Mouse (Mus musculus) hindbrain, postnatal 0 days (tissue): Measurements from ENCODE around the gene Osbpl2. TPM values are rescaled to one million over a fixed set of nuclear protein-coding genes. Genes with fewer than 3 reads are reported as not detected.
A peak's percentile ranks its signal among the peaks of the same experiment; 100 is the strongest.

Experiments used
- ATAC-seq: fragments of 200-750 bp; cut with Nextera tagmentation; 2 replicates; pipeline ENCODE4 v1.8.0; 2017; ENCODE audit warnings: mild to moderate bottlenecking, moderate TSS enrichment, moderate library complexity
- DNase-seq: peaks from one replicate; pipeline ENCODE4 v3.0.0-alpha.2; 2015; ENCODE audit warnings: low spot score
- H3K27ac ChIP-seq: fragments of 300-500 bp; sonication (generic); 2 replicates; pipeline ENCODE4 v1.5.1; 2014; ENCODE audit warnings: mild to moderate bottlenecking
- H3K27me3 ChIP-seq: fragments of 300-500 bp; sonication (generic); 2 replicates; pipeline ENCODE4 v1.6.1; 2014; ENCODE audit warnings: low read length, mixed read lengths; ENCODE audit not compliant: insufficient read depth
- H3K36me3 ChIP-seq: fragments of 300-500 bp; sonication (generic); 2 replicates; pipeline ENCODE4 v1.6.1; 2014; ENCODE audit warnings: low read length, mixed read lengths; ENCODE audit not compliant: insufficient read depth
- H3K4me1 ChIP-seq: fragments of 300-500 bp; sonication (generic); 2 replicates; pipeline ENCODE4 v1.6.1; 2014; ENCODE audit warnings: antibody characterized with exemption, low read length, mixed read lengths; ENCODE audit not compliant: insufficient read depth
- H3K4me2 ChIP-seq: fragments of 300-500 bp; sonication (generic); 2 replicates; pipeline ENCODE4 v1.6.1; 2014; ENCODE audit warnings: low read depth, mild to moderate bottlenecking, low read length, moderate library complexity, mixed read lengths
- H3K4me3 ChIP-seq: fragments of 300-500 bp; sonication (generic); 2 replicates; pipeline ENCODE4 v1.5.1; 2014; ENCODE audit warnings: low read length
- H3K9ac ChIP-seq: fragments of 300-500 bp; sonication (generic); replicated peaks from 2 replicates; pipeline ENCODE4 v1.6.1; 2014; ENCODE audit warnings: mild to moderate bottlenecking, low read length, moderate library complexity, mixed read lengths
- H3K9me3 ChIP-seq: fragments of 300-500 bp; sonication (generic); 2 replicates; pipeline ENCODE4 v1.6.1; 2016; ENCODE audit warnings: low read length, mixed read lengths
- CTCF ChIP-seq: IDR thresholded peaks from 2 replicates; pipeline ENCODE4 v1.5.1; 2016; ENCODE audit warnings: antibody characterized with exemption, control low read depth, low read depth
- WGBS: fragments of 180-500 bp; shearing (Covaris S2); extraction: QIAGEN DNeasy Blood & Tissue Kit; methylation state at CpG from one replicate; pipeline ENCODE4 v1.1.7; 2014; 5-methylcytosine and 5-hydroxymethylcytosine counted together
- polyA plus RNA-seq: library from polyadenylated mRNA; unstranded; fragments of >200 nt; fragmentation: Nextera tagmentation; extraction: Ambion mirVana; gene quantifications from 2 replicates; pipeline ENCODE4 v1.2.1, GENCODE M21; 2015
- total RNA-seq: library from RNA; depleted of rRNA; stranded (reverse); fragments of >200 nt; gene quantifications from 2 replicates; pipeline ENCODE4 v1.2.3, GENCODE M21; 2014

Gene Osbpl2
- total and polyA plus RNA-seq, 2 experiments from 2014 or later, result 39.2 to 57.9 TPM

DNA sequence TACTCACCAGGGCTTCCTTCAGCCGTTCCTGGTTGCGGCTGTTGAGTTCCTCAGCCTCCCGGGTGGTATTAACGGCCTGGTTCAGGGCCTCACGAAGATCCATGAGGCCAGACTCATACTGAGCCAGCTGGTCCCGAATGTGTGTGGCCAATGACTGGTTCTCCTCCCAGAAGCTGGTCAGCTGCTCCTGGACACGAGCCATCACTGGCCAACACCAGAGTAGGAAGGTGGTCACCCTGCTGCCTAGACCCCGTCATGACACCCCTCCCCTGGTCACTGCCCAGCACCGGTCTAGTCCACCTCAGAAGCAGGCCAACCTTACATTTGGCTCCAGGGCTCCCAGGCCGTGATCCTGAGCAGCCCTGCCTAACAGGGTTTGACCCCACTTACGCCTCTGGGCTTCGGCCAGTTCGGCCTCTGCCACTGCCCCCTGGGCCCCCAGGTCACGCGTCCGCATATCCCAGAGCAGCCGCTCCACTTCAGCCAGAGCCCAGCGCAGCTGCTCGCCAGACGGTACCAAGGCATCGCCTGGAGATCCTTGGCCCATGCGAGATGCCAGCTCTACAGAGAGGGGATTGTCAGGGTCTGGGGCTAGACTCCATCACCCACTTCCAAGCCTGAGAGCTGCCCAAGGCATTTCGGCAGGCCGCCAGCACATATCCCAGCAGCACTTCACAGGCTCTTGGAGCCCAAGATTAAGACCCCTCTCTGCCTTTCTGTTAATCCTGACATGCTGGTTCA is 65.1 kb downstream of the Osbpl2 start:
- H3K9ac ChIP-seq, result no peak overlapping the region
- H3K27ac ChIP-seq, result no peak overlapping the region
- no peaks in the 10 kb centered on the region for H3K4me1 ChIP-seq
- H3K9me3 ChIP-seq, result no peaks in the 10 kb centered on the region
- no peaks in the 10 kb centered on the region for H3K27me3 ChIP-seq
- H3K36me3 ChIP-seq, result no peaks in the 10 kb centered on the region
- ATAC-seq (peak; percentile 46; the same call in 1 of the 2 replicates), DNase-seq (peak; percentile 50)
- H3K4me3 ChIP-seq, result no peak overlapping the region
- no peak overlapping the region for H3K4me2 ChIP-seq
- no peak for TF ChIP-seq CTCF
- 76% methylated on average over 24 of the region's 24 CpGs for WGBS

GRCm38 (mm10) chr2:180184752-180185109 is 65.6 kb downstream of the Osbpl2 start:
- no peaks in the 10 kb centered on the region for H3K4me1 ChIP-seq
- no peaks in the 10 kb centered on the region for H3K9me3 ChIP-seq
- no peaks in the 10 kb centered on the region for H3K27me3 ChIP-seq
- no peak overlapping the region for H3K27ac ChIP-seq
- no peak for DNase-seq
- 81% methylated on average over 6 of the region's 6 CpGs for WGBS
- TF ChIP-seq CTCF, result no peak
- H3K36me3 ChIP-seq, result no peaks in the 10 kb centered on the region
- no peak for ATAC-seq
- H3K4me2 ChIP-seq, result no peak overlapping the region
- no peak overlapping the region for H3K9ac ChIP-seq
- no peak overlapping the region for H3K4me3 ChIP-seq

DNA sequence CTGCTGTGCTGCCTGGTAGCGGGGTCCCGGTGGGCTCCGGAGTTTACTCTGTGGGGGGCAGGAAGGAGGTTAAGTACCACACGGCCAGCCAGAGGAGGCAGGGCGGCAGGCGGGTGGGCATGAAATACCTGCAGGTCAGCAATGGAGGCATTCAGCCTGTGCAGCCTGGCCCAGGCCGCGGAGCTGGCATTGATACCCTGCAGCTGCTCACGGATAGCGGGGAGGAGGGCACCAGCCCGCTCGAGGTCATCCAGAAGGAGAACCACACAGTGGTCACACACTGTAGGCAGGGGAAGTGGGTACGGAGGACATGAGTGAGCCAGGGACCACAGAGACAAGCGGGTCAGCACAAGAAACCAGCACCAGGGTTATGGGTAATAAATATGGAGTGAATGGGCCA is 66.6 kb downstream of the Osbpl2 start:
- ATAC-seq, result no peak
- H3K4me3 ChIP-seq, result no peak overlapping the region
- H3K9ac ChIP-seq, result no peak overlapping the region
- no peak overlapping the region for H3K27ac ChIP-seq
- DNase-seq, result no peak
- no peaks in the 10 kb centered on the region for H3K9me3 ChIP-seq
- no peaks in the 10 kb centered on the region for H3K4me1 ChIP-seq
- no peak for TF ChIP-seq CTCF
- H3K4me2 ChIP-seq, result no peak overlapping the region
- no peaks in the 10 kb centered on the region for H3K36me3 ChIP-seq
- H3K27me3 ChIP-seq, result no peaks in the 10 kb centered on the region
- 86% methylated on average over 14 of the region's 14 CpGs for WGBS

DNA sequence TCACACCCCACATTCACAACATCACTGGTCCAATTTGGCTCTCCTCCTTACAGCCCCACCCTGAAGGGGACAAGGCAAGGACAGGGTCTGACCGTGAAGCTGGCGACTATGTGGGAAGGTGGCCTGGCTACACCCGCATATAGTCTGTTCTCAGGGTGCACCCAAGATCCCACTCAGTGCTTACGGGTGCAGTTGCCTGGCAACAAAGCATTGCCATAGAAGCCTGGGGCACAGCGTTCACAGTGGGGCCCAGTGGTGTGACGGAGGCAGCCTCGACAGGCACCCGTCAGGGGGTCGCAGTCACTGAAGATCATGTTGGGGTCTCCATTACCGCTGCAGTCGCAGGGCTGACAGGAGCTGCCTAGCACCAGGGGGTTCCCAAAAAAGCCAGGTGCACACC is 68.3 kb downstream of the Osbpl2 start:
- no peak overlapping the region for H3K4me2 ChIP-seq
- 73% methylated on average over 11 of the region's 11 CpGs for WGBS
- H3K4me1 ChIP-seq, result no peaks in the 10 kb centered on the region
- DNase-seq (no peak), ATAC-seq (no peak)
- TF ChIP-seq CTCF, result no peak
- no peaks in the 10 kb centered on the region for H3K9me3 ChIP-seq
- H3K27me3 ChIP-seq, result no peaks in the 10 kb centered on the region
- no peak overlapping the region for H3K4me3 ChIP-seq
- no peak overlapping the region for H3K27ac ChIP-seq
- H3K36me3 ChIP-seq, result no peaks in the 10 kb centered on the region
- no peak overlapping the region for H3K9ac ChIP-seq

DNA sequence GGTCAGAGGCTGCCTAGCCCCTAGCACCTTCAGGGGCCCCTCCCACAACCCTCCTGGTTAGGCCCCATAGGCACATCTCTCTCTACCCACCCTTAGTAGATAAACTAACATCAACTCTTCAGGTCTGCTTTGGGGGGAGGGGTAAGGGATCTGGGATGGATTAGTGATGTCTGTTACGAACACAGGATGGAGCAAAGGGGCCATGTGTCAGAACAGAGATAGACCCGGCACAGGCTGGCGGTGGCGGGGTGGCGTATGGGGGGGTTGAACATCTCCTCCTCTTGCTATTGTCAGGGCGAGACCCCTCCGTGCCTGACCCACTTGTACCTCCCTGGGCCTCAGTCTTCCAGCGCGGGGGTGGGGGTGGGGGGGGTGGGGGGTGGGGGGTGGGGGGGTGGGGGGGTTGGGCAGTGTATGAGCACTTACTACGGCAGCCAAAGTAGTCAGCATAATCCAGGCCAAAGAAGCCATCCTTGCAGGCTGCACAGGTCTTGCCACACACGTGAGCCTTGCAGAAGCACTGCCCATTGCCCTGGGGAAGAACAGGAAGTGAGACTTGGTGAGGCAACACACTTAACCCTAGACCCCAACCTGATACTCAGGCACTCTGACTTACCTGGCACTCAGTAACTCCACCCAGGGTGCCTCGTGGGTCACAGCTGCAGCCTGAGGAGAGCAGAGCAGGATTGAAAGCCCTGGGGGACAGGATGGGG is 77.7 kb downstream of the Osbpl2 start:
- ATAC-seq (no peak), DNase-seq (no peak)
- H3K27me3 ChIP-seq, result no peaks in the 10 kb centered on the region; the same call in 1 of the 2 replicates
- no peaks in the 10 kb centered on the region for H3K9me3 ChIP-seq
- H3K4me3 ChIP-seq, result no peak overlapping the region
- H3K4me2 ChIP-seq, result no peak overlapping the region
- no peak overlapping the region for H3K9ac ChIP-seq
- no peaks in the 10 kb centered on the region; the same call in 1 of the 2 replicates for H3K4me1 ChIP-seq
- no peak for TF ChIP-seq CTCF
- no peak overlapping the region for H3K27ac ChIP-seq
- WGBS, result 68% methylated on average over 10 of the region's 12 CpGs
- no peaks in the 10 kb centered on the region for H3K36me3 ChIP-seq

DNA sequence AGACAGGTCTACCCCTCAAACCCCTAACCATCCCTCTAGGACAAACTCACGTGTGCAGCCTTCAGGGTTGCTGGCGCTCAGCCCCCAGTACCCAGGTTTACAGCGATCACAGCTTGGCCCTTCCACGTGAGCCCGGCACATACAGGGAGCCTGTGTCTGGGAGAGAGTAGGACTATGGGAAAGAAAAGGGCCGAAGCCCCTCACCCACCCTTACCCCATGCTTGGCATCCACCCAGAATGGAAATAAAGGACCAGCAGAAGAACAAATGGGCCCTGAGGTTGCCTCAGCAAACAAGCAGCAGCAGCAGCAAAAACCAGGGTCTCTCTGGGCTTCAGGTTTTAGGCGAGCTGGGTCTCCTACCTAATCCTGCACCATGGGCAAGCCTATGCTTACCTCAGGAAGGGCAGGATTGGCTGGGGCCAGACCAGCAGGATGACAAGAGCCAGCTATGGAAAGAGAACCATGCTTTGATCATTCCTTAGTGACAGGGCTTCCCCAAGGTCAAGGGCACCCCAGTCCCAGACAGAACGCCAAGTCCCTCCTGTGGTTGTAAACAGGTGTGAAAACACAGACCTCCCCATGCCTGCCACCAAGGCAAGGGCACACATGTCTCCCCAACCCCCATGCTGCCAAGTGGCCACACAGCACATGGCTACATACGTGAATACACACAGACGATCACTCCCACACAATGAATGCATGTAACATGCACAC is 78.4 kb downstream of the Osbpl2 start:
- Histone ChIP-seq H3K4me3 (no peak overlapping the region), H3K27me3 (no peaks in the 10 kb centered on the region; the same call in 1 of the 2 replicates), H3K36me3 (no peaks in the 10 kb centered on the region), H3K27ac (no peak overlapping the region), H3K9me3 (no peaks in the 10 kb centered on the region), H3K4me2 (no peak overlapping the region), H3K9ac (no peak overlapping the region), H3K4me1 (no peaks in the 10 kb centered on the region; the same call in 1 of the 2 replicates)
- no peak for TF ChIP-seq CTCF
- DNase-seq (no peak), ATAC-seq (no peak)
- WGBS, result 63% methylated on average over 10 of the region's 10 CpGs
